Mouse (Mus musculus) ovary, postnatal 14 days (tissue): Measurements from ENCODE around the gene Slc12a5.
A peak's percentile ranks its signal among the peaks of the same experiment; 100 is the strongest.

Source experiments
- DNase-seq: peaks from one replicate; pipeline ENCODE4 v3.0.0; 2022; ENCODE audit warnings: low spot score

The Slc12a5 gene

GRCm38 (mm10) chr2:164986371-164987027 lies 25.9 kb downstream of the Slc12a5 start:
- no peak for DNase-seq

- no peak for DNase-seq
Observed at GRCm38 (mm10) chr2:164988777-164989176, 28.2 kb downstream of the Slc12a5 start.

GRCm38 (mm10) chr2:164991111-164991510 lies 30.5 kb downstream of the Slc12a5 start:
- DNase-seq: no peak

- no peak for DNase-seq
Observed at GRCm38 (mm10) chr2:164991808-164992207, 31.2 kb downstream of the Slc12a5 start.

GRCm38 (mm10) chr2:164994156-164994555 lies 33.6 kb downstream of the Slc12a5 start:
- DNase-seq: no peak

GRCm38 (mm10) chr2:164994659-164995428 lies 34.2 kb downstream of the Slc12a5 start:
- DNase-seq: no peak

- DNase-seq: no peak
Observed at GRCm38 (mm10) chr2:164995976-164996375, 35.4 kb downstream of the Slc12a5 start.

GRCm38 (mm10) chr2:164996848-164997720 lies 36.5 kb downstream of the Slc12a5 start:
- DNase-seq: no peak

- DNase-seq: peak; percentile 15
Observed at GRCm38 (mm10) chr2:164997721-164998428, 37.3 kb downstream of the Slc12a5 start.

GRCm38 (mm10) chr2:165001958-165002357 lies 41.4 kb downstream of the Slc12a5 start:
- DNase-seq: no peak

GRCm38 (mm10) chr2:165003108-165003507 lies 42.5 kb downstream of the Slc12a5 start:
- no peak for DNase-seq

- no peak for DNase-seq
Observed at GRCm38 (mm10) chr2:165004237-165004636, 43.6 kb downstream of the Slc12a5 start.

GRCm38 (mm10) chr2:165006813-165007212 lies 46.2 kb downstream of the Slc12a5 start:
- no peak for DNase-seq

- DNase-seq: no peak
Observed at GRCm38 (mm10) chr2:165007986-165008385, 47.4 kb downstream of the Slc12a5 start.

- DNase-seq: no peak
Observed at GRCm38 (mm10) chr2:165009161-165009560, 48.6 kb downstream of the Slc12a5 start.

GRCm38 (mm10) chr2:165009581-165009980 lies 49.0 kb downstream of the Slc12a5 start:
- no peak for DNase-seq

- DNase-seq: no peak
Observed at GRCm38 (mm10) chr2:165010351-165010750, 49.7 kb downstream of the Slc12a5 start.

- DNase-seq: no peak
Observed at GRCm38 (mm10) chr2:165014935-165015334, 54.3 kb downstream of the Slc12a5 start.

GRCm38 (mm10) chr2:165020490-165020889 lies 59.9 kb downstream of the Slc12a5 start:
- no peak for DNase-seq

GRCm38 (mm10) chr2:165027163-165027562 lies 66.6 kb downstream of the Slc12a5 start:
- no peak for DNase-seq

- DNase-seq: no peak
Observed at GRCm38 (mm10) chr2:165032533-165032932, 71.9 kb downstream of the Slc12a5 start.

GRCm38 (mm10) chr2:165033306-165033705 lies 72.7 kb downstream of the Slc12a5 start:
- no peak for DNase-seq
